Mouse (Mus musculus): ENCODE measurements around the gene Zfp536. TPM values are rescaled to one million over a fixed set of nuclear protein-coding genes. Genes with fewer than 3 reads are reported as not detected.
"Not testable (repeated sequence)": the region's sequence is repeated elsewhere in the genome, so short reads cannot be mapped to it uniquely, and the experiment has no call there.

Gene Zfp536
- polyA plus RNA-seq, 1 experiment from 2014 or later = 9.2 TPM

- Histone ChIP-seq H3K4me1 (ENCODE audit: control insufficient read depth, insufficient read depth, low read length) (no peaks in the 10 kb centered on the region), H3K36me3 (ENCODE audit: control insufficient read depth, insufficient read depth, low read length) (no peaks in the 10 kb centered on the region), H3K4me2 (replicated peaks; ENCODE audit: low read depth, low read length) (no peak overlapping the region), H3K9ac (ENCODE audit: low read depth, low read length) (no peak overlapping the region), H3K27me3 (ENCODE audit: control insufficient read depth, insufficient read depth, low read length) (no peaks in the 10 kb centered on the region), H3K9me3 (ENCODE audit: control insufficient read depth, low read length) (no peaks in the 10 kb centered on the region), H3K27ac (ENCODE audit: low read depth, low read length) (no peak overlapping the region), H3K4me3 (ENCODE audit: low read length) (no peak overlapping the region)
- WGBS = 89% methylated on average over 4 of the region's 4 CpGs
- ATAC-seq (ENCODE audit: low FRiP score, low TSS enrichment) = no peak
These were observed 51.8 kb downstream of the Zfp536 start for GRCm38 (mm10) chr7:37721676-37722075.

- Histone ChIP-seq H3K27me3 (ENCODE audit: control insufficient read depth, insufficient read depth, low read length) (no peaks in the 10 kb centered on the region), H3K9ac (ENCODE audit: low read depth, low read length) (no peak overlapping the region), H3K4me3 (ENCODE audit: low read length) (no peak overlapping the region), H3K4me2 (replicated peaks; ENCODE audit: low read depth, low read length) (no peak overlapping the region), H3K27ac (ENCODE audit: low read depth, low read length) (no peak overlapping the region), H3K9me3 (ENCODE audit: control insufficient read depth, low read length) (no peaks in the 10 kb centered on the region), H3K36me3 (ENCODE audit: control insufficient read depth, insufficient read depth, low read length) (no peaks in the 10 kb centered on the region), H3K4me1 (ENCODE audit: control insufficient read depth, insufficient read depth, low read length) (no peaks in the 10 kb centered on the region)
- WGBS = 58% methylated on average over 15 of the region's 15 CpGs
- ATAC-seq (ENCODE audit: low FRiP score, low TSS enrichment) = 0 out of 2 replicates have a peak, but pooled peaks have one; percentile 35
These were observed 54.6 kb downstream of the Zfp536 start for GRCm38 (mm10) chr7:37718671-37719402.

GRCm38 (mm10) chr7:37717071-37717470 is 56.4 kb downstream of the Zfp536 start:
- no peak overlapping the region for H3K4me3 ChIP-seq (ENCODE audit: low read length)
- H3K4me1 ChIP-seq (ENCODE audit: control insufficient read depth, insufficient read depth, low read length) = no peaks in the 10 kb centered on the region
- H3K9me3 ChIP-seq (ENCODE audit: control insufficient read depth, low read length) = no peaks in the 10 kb centered on the region
- no peaks in the 10 kb centered on the region for H3K36me3 ChIP-seq (ENCODE audit: control insufficient read depth, insufficient read depth, low read length)
- 87% methylated on average over 7 of the region's 7 CpGs for WGBS
- H3K4me2 ChIP-seq (replicated peaks; ENCODE audit: low read depth, low read length) = no peak overlapping the region
- H3K9ac ChIP-seq (ENCODE audit: low read depth, low read length) = no peak overlapping the region
- ATAC-seq (ENCODE audit: low FRiP score, low TSS enrichment) = no peak
- H3K27ac ChIP-seq (ENCODE audit: low read depth, low read length) = no peak overlapping the region
- H3K27me3 ChIP-seq (ENCODE audit: control insufficient read depth, insufficient read depth, low read length) = no peaks in the 10 kb centered on the region

- H3K27me3 ChIP-seq (ENCODE audit: control insufficient read depth, insufficient read depth, low read length) = no peaks in the 10 kb centered on the region
- no peak overlapping the region for H3K9ac ChIP-seq (ENCODE audit: low read depth, low read length)
- no peaks in the 10 kb centered on the region for H3K36me3 ChIP-seq (ENCODE audit: control insufficient read depth, insufficient read depth, low read length)
- H3K9me3 ChIP-seq (ENCODE audit: control insufficient read depth, low read length) = no peaks in the 10 kb centered on the region
- ATAC-seq (ENCODE audit: low FRiP score, low TSS enrichment) = no peak
- H3K4me1 ChIP-seq (ENCODE audit: control insufficient read depth, insufficient read depth, low read length) = no peaks in the 10 kb centered on the region
- H3K4me2 ChIP-seq (replicated peaks; ENCODE audit: low read depth, low read length) = no peak overlapping the region
- WGBS = 75% methylated on average over 7 of the region's 7 CpGs
- H3K27ac ChIP-seq (ENCODE audit: low read depth, low read length) = no peak overlapping the region
- H3K4me3 ChIP-seq (ENCODE audit: low read length) = no peak overlapping the region
These were observed 56.8 kb downstream of the Zfp536 start for GRCm38 (mm10) chr7:37716626-37717025.

- Histone ChIP-seq H3K27ac (ENCODE audit: low read depth, low read length) (no peak overlapping the region), H3K27me3 (ENCODE audit: control insufficient read depth, insufficient read depth, low read length) (no peaks in the 10 kb centered on the region), H3K4me3 (ENCODE audit: low read length) (no peak overlapping the region), H3K4me1 (ENCODE audit: control insufficient read depth, insufficient read depth, low read length) (no peaks in the 10 kb centered on the region), H3K9ac (ENCODE audit: low read depth, low read length) (no peak overlapping the region), H3K36me3 (ENCODE audit: control insufficient read depth, insufficient read depth, low read length) (no peaks in the 10 kb centered on the region), H3K4me2 (replicated peaks; ENCODE audit: low read depth, low read length) (no peak overlapping the region), H3K9me3 (ENCODE audit: control insufficient read depth, low read length) (no peaks in the 10 kb centered on the region)
- WGBS = 95% methylated on average over 9 of the region's 9 CpGs
- ATAC-seq (ENCODE audit: low FRiP score, low TSS enrichment) = no peak
These were observed 69.0 kb downstream of the Zfp536 start for GRCm38 (mm10) chr7:37704464-37704863.

- H3K4me3 ChIP-seq (ENCODE audit: low read length); ATAC-seq (ENCODE audit: low FRiP score, low TSS enrichment); H3K9me3 ChIP-seq (ENCODE audit: control insufficient read depth, low read length); H3K9ac ChIP-seq (ENCODE audit: low read depth, low read length); H3K27ac ChIP-seq (ENCODE audit: low read depth, low read length); H3K27me3 ChIP-seq (ENCODE audit: control insufficient read depth, insufficient read depth, low read length); H3K36me3 ChIP-seq (ENCODE audit: control insufficient read depth, insufficient read depth, low read length); H3K4me2 ChIP-seq (replicated peaks; ENCODE audit: low read depth, low read length); H3K4me1 ChIP-seq (ENCODE audit: control insufficient read depth, insufficient read depth, low read length): not testable (repeated sequence)
- WGBS = 95% methylated on average over 3 of the region's 3 CpGs
These were observed 76.1 kb downstream of the Zfp536 start for GRCm38 (mm10) chr7:37697378-37697777.

- no peak overlapping the region for H3K4me3 ChIP-seq (ENCODE audit: low read length)
- ATAC-seq (ENCODE audit: low FRiP score, low TSS enrichment) = no peak
- no peak overlapping the region for H3K27ac ChIP-seq (ENCODE audit: low read depth, low read length)
- H3K9me3 ChIP-seq (ENCODE audit: control insufficient read depth, low read length) = no peaks in the 10 kb centered on the region
- H3K4me1 ChIP-seq (ENCODE audit: control insufficient read depth, insufficient read depth, low read length) = no peaks in the 10 kb centered on the region
- H3K4me2 ChIP-seq (replicated peaks; ENCODE audit: low read depth, low read length) = no peak overlapping the region
- 73% methylated on average over 5 of the region's 5 CpGs for WGBS
- no peak overlapping the region for H3K9ac ChIP-seq (ENCODE audit: low read depth, low read length)
- H3K27me3 ChIP-seq (ENCODE audit: control insufficient read depth, insufficient read depth, low read length) = no peaks in the 10 kb centered on the region
- H3K36me3 ChIP-seq (ENCODE audit: control insufficient read depth, insufficient read depth, low read length) = no peaks in the 10 kb centered on the region
These were observed 78.4 kb downstream of the Zfp536 start for GRCm38 (mm10) chr7:37695066-37695465.

- Histone ChIP-seq H3K4me2 (replicated peaks; ENCODE audit: low read depth, low read length) (no peak overlapping the region), H3K4me3 (ENCODE audit: low read length) (no peak overlapping the region), H3K9ac (ENCODE audit: low read depth, low read length) (no peak overlapping the region), H3K9me3 (ENCODE audit: control insufficient read depth, low read length) (no peaks in the 10 kb centered on the region), H3K36me3 (ENCODE audit: control insufficient read depth, insufficient read depth, low read length) (no peaks in the 10 kb centered on the region), H3K4me1 (ENCODE audit: control insufficient read depth, insufficient read depth, low read length) (no peaks in the 10 kb centered on the region), H3K27ac (ENCODE audit: low read depth, low read length) (no peak overlapping the region), H3K27me3 (ENCODE audit: control insufficient read depth, insufficient read depth, low read length) (no peaks in the 10 kb centered on the region)
- 79% methylated on average over 10 of the region's 10 CpGs for WGBS
- no peak for ATAC-seq (ENCODE audit: low FRiP score, low TSS enrichment)
These were observed 82.8 kb downstream of the Zfp536 start for GRCm38 (mm10) chr7:37690606-37691005.

- no peak for ATAC-seq (ENCODE audit: low FRiP score, low TSS enrichment)
- Histone ChIP-seq H3K27ac (ENCODE audit: low read depth, low read length) (no peak overlapping the region), H3K4me1 (ENCODE audit: control insufficient read depth, insufficient read depth, low read length) (no peaks in the 10 kb centered on the region), H3K9me3 (ENCODE audit: control insufficient read depth, low read length) (no peaks in the 10 kb centered on the region), H3K36me3 (ENCODE audit: control insufficient read depth, insufficient read depth, low read length) (no peaks in the 10 kb centered on the region), H3K27me3 (ENCODE audit: control insufficient read depth, insufficient read depth, low read length) (no peaks in the 10 kb centered on the region), H3K4me2 (replicated peaks; ENCODE audit: low read depth, low read length) (no peak overlapping the region), H3K4me3 (ENCODE audit: low read length) (no peak overlapping the region), H3K9ac (ENCODE audit: low read depth, low read length) (no peak overlapping the region)
- 78% methylated on average over 23 of the region's 23 CpGs for WGBS
These were observed 83.7 kb downstream of the Zfp536 start for GRCm38 (mm10) chr7:37689561-37690305.
